ENCODE assay signal across 12 mouse cellular contexts in genomic region chr6:144648124-144648591, GRCm38 (mm10).
A peak's percentile ranks its signal among the peaks of the same experiment; 100 is the strongest.
DNase-seq lines count a peak whose midpoint lies in the region; ATAC-seq and TF ChIP-seq lines count a peak whose summit lies in the region.
"Had no signal": no experiment of that assay in that cellular context is flagged by ENCODE, and none has a peak within 500 bp of the region (broad histone marks: within the 10 kb centered on the region; RNA-seq: fewer than 3 reads in every experiment).

No protein-coding gene starts in this region.

- H3K4me3 ChIP-seq in heart, embryonic 11.5 days (ENCODE audit: low read depth, low read length): no peak overlapping the region
- H3K4me3 ChIP-seq in liver, adult 2 months (ENCODE audit: insufficient read depth, low read depth, low read length): no peak overlapping the region
- no peak overlapping the region for H3K4me3 ChIP-seq in liver, embryonic 11.5 days (ENCODE audit: low read depth, low read length)
- H3K4me3 ChIP-seq: megakaryocyte, embryonic 14.5 days had no signal

- DNase-seq in heart, adult 11 months: peak; percentile 75
- peak; percentile 18 for DNase-seq in liver, adult 2 months (ENCODE audit: extremely low read depth, low read depth, low spot score)
- no peak for DNase-seq in liver, embryonic 11.5 days (ENCODE audit: low spot score)
- peak; percentile 38 for DNase-seq in kidney, postnatal 10 days
- peak; percentile 26 for DNase-seq in retina, postnatal 1 day
- no peak for DNase-seq in right cerebral cortex, adult 2 months (ENCODE audit: low spot score in 2 of 2)
- DNase-seq in cerebellum, adult 11-12 months: no peak
- DNase-seq: cerebellum, postnatal 14 days; gastrocnemius, postnatal 10 days; layer of hippocampus, adult 9-11 months had no signal

- no peaks in the 10 kb centered on the region for H3K27me3 ChIP-seq in heart, embryonic 11.5 days (ENCODE audit: control insufficient read depth, insufficient read depth, low read length)
- H3K27me3 ChIP-seq in liver, adult 2 months (ENCODE audit: control insufficient read depth, insufficient read depth, low read length): no peaks in the 10 kb centered on the region
- no peaks in the 10 kb centered on the region for H3K27me3 ChIP-seq in liver, embryonic 11.5 days (replicated peaks; ENCODE audit: control insufficient read depth, insufficient read depth, low read length)

- peaks cover 6% of the 10 kb centered on the region; the same call in 1 of the 2 replicates for H3K4me1 ChIP-seq in heart, embryonic 11.5 days (ENCODE audit: control insufficient read depth, insufficient read depth, low read length)
- peaks cover 10% of the 10 kb centered on the region for H3K4me1 ChIP-seq in liver, adult 2 months (ENCODE audit: control insufficient read depth, insufficient read depth, low read length)
- H3K4me1 ChIP-seq in liver, embryonic 11.5 days (replicated peaks; ENCODE audit: control insufficient read depth, insufficient read depth, low read length): no peaks in the 10 kb centered on the region; the same call in 1 of the 2 replicates

- 21% methylated on average over 4 of the region's 4 CpGs for WGBS in heart, embryonic 11.5 days (ENCODE audit: insufficient replicate concordance)
- WGBS in liver, adult 2 months: 39% methylated on average over 4 of the region's 4 CpGs
- WGBS in liver, embryonic 11.5 days: 23% methylated on average over 4 of the region's 4 CpGs

- H3K79me2 ChIP-seq in liver, adult 2 months (ENCODE audit: control insufficient read depth, insufficient read depth, low read length): peaks cover 3% of the 10 kb centered on the region; the same call in 1 of the 2 replicates

- no peak overlapping the region for H3K27ac ChIP-seq in heart, embryonic 11.5 days (ENCODE audit: low read depth, low read length)
- H3K27ac ChIP-seq in liver, adult 2 months (replicated peaks; ENCODE audit: insufficient read depth, low read depth, low read length): no peak overlapping the region
- no peak overlapping the region for H3K27ac ChIP-seq in liver, embryonic 11.5 days (ENCODE audit: low read depth, low read length)

- H3K36me3 ChIP-seq in heart, embryonic 11.5 days (ENCODE audit: control insufficient read depth, insufficient read depth, low read length): no peaks in the 10 kb centered on the region
- no peaks in the 10 kb centered on the region for H3K36me3 ChIP-seq in liver, adult 2 months (ENCODE audit: control insufficient read depth, insufficient read depth, low read length)
- no peaks in the 10 kb centered on the region for H3K36me3 ChIP-seq in liver, embryonic 11.5 days (ENCODE audit: control insufficient read depth, insufficient read depth, low read length)

- TF ChIP-seq POLR2A in liver, adult 2 months (IDR thresholded peaks at IDR 0.05; ENCODE audit: extremely low read depth, insufficient read depth, low read length): no peak

- H3K9me3 ChIP-seq in heart, embryonic 11.5 days (replicated peaks; ENCODE audit: control insufficient read depth, low read length): no peaks in the 10 kb centered on the region
- no peaks in the 10 kb centered on the region for H3K9me3 ChIP-seq in liver, embryonic 11.5 days (ENCODE audit: control insufficient read depth, low read length)

- no peak overlapping the region for H3K9ac ChIP-seq in heart, embryonic 11.5 days (ENCODE audit: low read depth, low read length)
- no peak overlapping the region for H3K9ac ChIP-seq in liver, adult 2 months (ENCODE audit: low read depth, low read length)
- no peak overlapping the region for H3K9ac ChIP-seq in liver, embryonic 11.5 days (ENCODE audit: low read depth, low read length)

- no peak for TF ChIP-seq CTCF in liver, adult 2 months (IDR thresholded peaks at IDR 0.05; ENCODE audit: low read depth, low read length)

- no peak for ATAC-seq in heart, embryonic 11.5 days (replicated peaks; ENCODE audit: insufficient number of reproducible peaks, low FRiP score, low TSS enrichment)
- ATAC-seq in liver, embryonic 11.5 days (replicated peaks; ENCODE audit: low FRiP score): no peak

- no peak overlapping the region for H3K4me2 ChIP-seq in heart, embryonic 11.5 days
- H3K4me2 ChIP-seq in liver, embryonic 11.5 days: no peak overlapping the region

Comparison
In these comparisons a context has a peak if more than half of its experiments do, and no peak if none do; other contexts are left out.
1. DNase-seq: peak in heart, adult 11 months (single experiment), liver, adult 2 months (single experiment), kidney, postnatal 10 days (single experiment) and retina, postnatal 1 day (single experiment); none in liver, embryonic 11.5 days (single experiment), right cerebral cortex, adult 2 months (0 of 2) and cerebellum, adult 11-12 months (single experiment).